In the genomic region with DNA sequence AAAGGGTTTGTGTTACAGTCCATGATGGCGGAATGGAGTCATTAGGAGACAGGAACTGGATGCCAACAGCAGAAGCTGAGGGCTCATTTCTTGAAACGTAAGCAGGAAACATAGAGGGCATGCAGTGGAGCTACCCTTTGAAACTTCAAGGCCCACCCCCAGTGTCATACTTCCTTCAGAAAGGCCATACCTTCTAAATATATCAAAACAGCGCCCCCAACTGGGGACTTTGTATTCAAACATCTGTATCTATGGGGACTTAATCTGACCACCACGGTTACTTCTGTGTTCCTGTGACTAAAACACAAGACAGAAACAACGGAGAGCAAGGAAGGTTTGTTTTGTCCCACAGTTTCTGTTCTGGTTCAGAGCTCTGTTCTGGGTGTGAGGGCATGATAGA, we compare ENCODE assay signal across 17 mouse cellular contexts. TPM values are rescaled to one million over a fixed set of nuclear protein-coding genes. Genes with fewer than 3 reads are reported as not detected.
DNase-seq lines count a peak whose midpoint lies in the region; ATAC-seq and TF ChIP-seq lines count a peak whose summit lies in the region.
"Had no signal": no experiment of that assay in that cellular context is flagged by ENCODE, and none has a peak within 500 bp of the region (broad histone marks: within the 10 kb centered on the region; RNA-seq: fewer than 3 reads in every experiment).

No protein-coding gene starts in this region.

- no peaks in the 10 kb centered on the region for H3K9me3 ChIP-seq in CH12.LX (replicated peaks; ENCODE audit: low read length)
- H3K9me3 ChIP-seq: forebrain, embryonic 15.5 days; heart, embryonic 13.5 days; liver, embryonic 13.5 days had no signal

- no peaks in the 10 kb centered on the region for H3K79me2 ChIP-seq in CH12.LX (replicated peaks; ENCODE audit: control insufficient read depth, extremely low read depth, insufficient read depth, poor library complexity, severe bottlenecking)

- H3K4me1 ChIP-seq in CH12.LX (ENCODE audit: control insufficient read depth in 1 of 2, insufficient read depth in 2 of 2), result no peaks in the 10 kb centered on the region; a peak in 1 of 4 replicates
- H3K4me1 ChIP-seq: forebrain, embryonic 15.5 days; heart, embryonic 13.5 days; liver, embryonic 13.5 days had no signal

- H3K27me3 ChIP-seq in CH12.LX (replicated peaks), result peaks cover 33% of the 10 kb centered on the region

- no peak overlapping the region for H3K9ac ChIP-seq in CH12.LX (ENCODE audit: insufficient read depth, low read depth)
- H3K9ac ChIP-seq: forebrain, embryonic 15.5 days; heart, embryonic 13.5 days; liver, embryonic 13.5 days had no signal

- in situ Hi-C loops in CH12.LX (cut with MboI; ENCODE audit: low pct_ligation_motif_present, low pct_unique_long_range_greater_than_20kb, low sequenced_read_pairs), result loop anchor here (25.0 kb wide), 1 partner anchor 807 kb away; no protein-coding TSS in a partner anchor

- H3K4me3 ChIP-seq in CH12.LX (replicated peaks in 1 of 3; ENCODE audit: low read depth in 2 of 3, low read length in 2 of 3, poor library complexity in 1 of 3), result no peak overlapping the region
- H3K4me3 ChIP-seq: forebrain, embryonic 15.5 days; heart, embryonic 13.5 days; liver, embryonic 13.5 days had no signal

- no peak overlapping the region for H3K27ac ChIP-seq in CH12.LX (ENCODE audit: insufficient read depth, low read depth)
- H3K27ac ChIP-seq: forebrain, embryonic 15.5 days; heart, embryonic 13.5 days; kidney, postnatal 0 days; liver, embryonic 13.5 days; stomach, postnatal 0 days had no signal

- TF ChIP-seq RAD21 in CH12.LX (IDR thresholded peaks at IDR 0.05; ENCODE audit: low read depth, low read length), result no peak

- peak in 1 of 2 experiments; percentile 47; a peak in 3 of 4 replicates for TF ChIP-seq CTCF in CH12.LX (conservative IDR thresholded peaks at IDR 0.05 in 1 of 2, IDR thresholded peaks at IDR 0.05 in 1 of 2; ENCODE audit: low read depth in 2 of 2, low read length in 2 of 2)

- DNase-seq in retina, postnatal 1 day, result peak; percentile 22
- DNase-seq in retina, embryonic 14.5 days (ENCODE audit: low spot score), result no peak
- DNase-seq in CH12.LX (ENCODE audit: extremely low read depth) (peak; percentile 49), R1 (ENCODE audit: low read depth, low spot score) (peak; percentile 83)
- peak; percentile 34 for DNase-seq in naive thymus-derived CD4-positive, alpha-beta T cell, adult 2 months (ENCODE audit: low read depth)
- DNase-seq in urinary bladder, postnatal 10 days (ENCODE audit: low spot score), result no peak
- DNase-seq: adrenal gland, postnatal 10 days; cerebellum, adult 11-12 months; cerebellum, postnatal 25 days; liver, embryonic 13.5 days; midbrain, embryonic 14.5 days; spleen, adult 18-20 months had no signal

- no peaks in the 10 kb centered on the region for H3K36me3 ChIP-seq in CH12.LX (replicated peaks in 1 of 2; ENCODE audit: control insufficient read depth in 1 of 2, insufficient read depth in 1 of 2, low read length in 1 of 2)
- H3K36me3 ChIP-seq: forebrain, embryonic 15.5 days; heart, embryonic 13.5 days; liver, embryonic 13.5 days had no signal

- no peak overlapping the region for H3K4me2 ChIP-seq in CH12.LX (ENCODE audit: insufficient read depth, low read depth, poor library complexity, severe bottlenecking)
- H3K4me2 ChIP-seq: forebrain, embryonic 15.5 days; heart, embryonic 13.5 days; liver, embryonic 13.5 days had no signal

- no peak for TF ChIP-seq POLR2A in CH12.LX (IDR thresholded peaks at IDR 0.05; ENCODE audit: low read depth, low read length)

- no peak for ATAC-seq in erythroblast, adult 5-6 weeks (replicated peaks; ENCODE audit: low FRiP score, poor library complexity, severe bottlenecking)
- ATAC-seq: forebrain, embryonic 15.5 days had no signal

- no peak for TF ChIP-seq EP300 in CH12.LX (IDR thresholded peaks at IDR 0.05; ENCODE audit: low read length)

- dilution Hi-C loops in CH12.LX (cut with MboI; ENCODE audit: extremely low pct_ligation_motif_present, extremely low pct_unique_long_range_greater_than_20kb, low sequenced_read_pairs), result no loop called here

TF ChIP-seq in CH12.LX, 34 proteins besides CTCF, POLR2A, EP300 and RAD21:
- no peak for TF ChIP-seq JUND (conservative IDR thresholded peaks at IDR 0.05; ENCODE audit: low read depth, low read length)
- no peak for TF ChIP-seq MAZ (IDR thresholded peaks at IDR 0.05; ENCODE audit: low read depth, low read length)
- TF ChIP-seq IRF4 (IDR thresholded peaks at IDR 0.05; ENCODE audit: low read depth, low read length), result no peak
- TF ChIP-seq USF2 (conservative IDR thresholded peaks at IDR 0.05; ENCODE audit: low read depth, low read length), result no peak
- TF ChIP-seq MAX (IDR thresholded peaks at IDR 0.05; ENCODE audit: low read length), result no peak
- TF ChIP-seq NRF1 (IDR thresholded peaks at IDR 0.05; ENCODE audit: low read depth, low read length), result no peak
- no peak for TF ChIP-seq SMC3 (IDR thresholded peaks at IDR 0.05; ENCODE audit: low read depth, low read length)
- no peak for TF ChIP-seq UBTF (IDR thresholded peaks at IDR 0.05; ENCODE audit: low read depth, low read length)
- TF ChIP-seq ZKSCAN1 (IDR thresholded peaks at IDR 0.05; ENCODE audit: borderline replicate concordance, low read depth, low read length), result no peak
- TF ChIP-seq NELFE (IDR thresholded peaks at IDR 0.05; ENCODE audit: low read depth, low read length), result no peak
- TF ChIP-seq SIN3A (IDR thresholded peaks at IDR 0.05; ENCODE audit: low read length), result no peak
- TF ChIP-seq PAX5 (IDR thresholded peaks at IDR 0.05; ENCODE audit: low read length), result no peak
- no peak for TF ChIP-seq MYC (IDR thresholded peaks at IDR 0.05; ENCODE audit: low read depth, low read length)

RNA-seq across cellular contexts. Expression of a gene that starts 7.6 kb away (rescaled TPM):
- 74.8 and 93.4 TPM in 2 replicates for total RNA-seq in CH12.LX (2012; rRNA removed)
- 138 and 159 TPM in 2 replicates for total RNA-seq in CH12.LX (2014; rRNA removed)
- 100 and 114 TPM in 2 replicates for polyA plus RNA-seq in CH12.LX (2012; ENCODE audit: insufficient read length, low read depth)
- 10.2 and 25.9 TPM in 2 replicates for total RNA-seq in erythroblast, adult 5-6 weeks (2015; ENCODE audit: low replicate concordance)
- 18.9 and 20.5 TPM in 2 replicates for total RNA-seq in erythroblast, adult 5-6 weeks (2017; ENCODE audit: low replicate concordance)

Comparison
In these comparisons a context has a peak if more than half of its experiments do, and no peak if none do; other contexts are left out.
1. DNase-seq: peak in retina, postnatal 1 day (single experiment), CH12.LX (single experiment), R1 (single experiment) and naive thymus-derived CD4-positive, alpha-beta T cell, adult 2 months (single experiment); none in retina, embryonic 14.5 days (single experiment) and urinary bladder, postnatal 10 days (single experiment).